Mouse (Mus musculus) embryonic fibroblast, embryonic 13.5 days (primary cell): ENCODE results near the gene Cd33. TPM values are rescaled to one million over a fixed set of nuclear protein-coding genes. Genes with fewer than 3 reads are reported as not detected.
A peak's percentile ranks its signal among the peaks of the same experiment; 100 is the strongest.

Experiments
- H3K27ac ChIP-seq: 2 replicates; pipeline ENCODE4 v1.5.1; 2012; ENCODE audit warnings: low read length, control low read depth, inconsistent platforms; ENCODE audit not compliant: insufficient read depth
- H3K4me1 ChIP-seq: 2 replicates; pipeline ENCODE4 v1.6.1; 2011; ENCODE audit warnings: low read length; ENCODE audit not compliant: control insufficient read depth, insufficient read depth
- H3K4me3 ChIP-seq: 2 replicates; pipeline ENCODE4 v1.5.1; 2011; ENCODE audit warnings: mild to moderate bottlenecking, control low read depth, low read length; ENCODE audit not compliant: insufficient read depth
- CTCF ChIP-seq: IDR thresholded peaks from 2 replicates; pipeline ENCODE4 v1.5.1; 2011; ENCODE audit warnings: mild to moderate bottlenecking, control low read depth, low read length, moderate library complexity, borderline replicate concordance; ENCODE audit not compliant: insufficient read depth
- POLR2A ChIP-seq: IDR thresholded peaks from 2 replicates; pipeline ENCODE4 v1.6.1; 2011; ENCODE audit warnings: low read depth, mild to moderate bottlenecking, control low read depth, low read length, moderate library complexity
- polyA plus RNA-seq: library from polyadenylated mRNA; stranded (reverse); fragments of >200 nt; gene quantifications from 2 replicates; pipeline ENCODE4 v1.2.4, GENCODE M21; 2011; ENCODE audit warnings: low read depth; ENCODE audit not compliant: missing spikeins, insufficient read length

Cd33 gene
- polyA plus RNA-seq, 1 experiment: 0.72 TPM

DNA sequence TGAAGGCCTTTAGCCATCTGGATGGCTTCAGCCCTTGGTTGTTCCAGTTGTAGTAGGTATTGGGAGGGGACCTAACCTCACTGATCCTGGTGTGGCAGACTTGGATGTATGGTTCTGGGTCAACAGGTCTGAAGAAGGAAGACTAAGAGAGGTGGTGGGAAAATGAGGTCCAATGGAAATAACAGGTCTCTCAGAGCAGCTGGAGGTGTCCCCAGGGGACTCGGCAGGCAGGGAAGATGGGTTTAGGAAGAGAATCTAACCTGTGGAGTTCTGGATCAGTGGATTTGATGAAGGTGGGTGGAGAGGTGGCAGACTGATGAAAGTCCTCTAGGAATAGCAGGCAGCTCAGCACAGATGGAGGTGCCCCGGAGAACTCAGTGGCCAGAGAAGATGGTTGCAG is 21.5 kb downstream of the Cd33 start:
- no peaks in the 10 kb centered on the region for H3K4me1 ChIP-seq
- TF ChIP-seq POLR2A (no peak), CTCF (no peak)
- no peak overlapping the region for H3K27ac ChIP-seq
- H3K4me3 ChIP-seq: no peak overlapping the region

DNA sequence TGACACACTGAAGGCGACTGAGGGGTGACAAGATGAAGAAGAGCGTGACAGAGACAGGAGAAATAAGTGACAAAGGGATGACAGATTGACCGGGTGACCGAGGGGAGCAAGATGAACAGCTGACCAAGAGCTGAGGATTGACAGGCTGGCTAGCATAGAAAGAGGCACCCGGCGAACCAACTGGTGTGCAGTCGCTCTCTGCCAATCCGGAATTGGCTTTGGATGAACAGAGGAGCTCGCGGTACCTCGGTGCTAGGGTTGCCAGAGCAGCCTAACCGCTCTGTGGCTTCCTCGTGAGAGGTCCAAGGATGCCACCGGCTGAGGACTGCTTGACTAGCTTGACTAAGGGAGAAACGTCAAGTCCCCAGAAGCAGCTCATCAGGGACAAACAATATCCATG is 25.9 kb downstream of the Cd33 start:
- H3K4me1 ChIP-seq: no peaks in the 10 kb centered on the region
- TF ChIP-seq POLR2A (no peak), CTCF (no peak)
- H3K27ac ChIP-seq: no peak overlapping the region
- no peak overlapping the region for H3K4me3 ChIP-seq

DNA sequence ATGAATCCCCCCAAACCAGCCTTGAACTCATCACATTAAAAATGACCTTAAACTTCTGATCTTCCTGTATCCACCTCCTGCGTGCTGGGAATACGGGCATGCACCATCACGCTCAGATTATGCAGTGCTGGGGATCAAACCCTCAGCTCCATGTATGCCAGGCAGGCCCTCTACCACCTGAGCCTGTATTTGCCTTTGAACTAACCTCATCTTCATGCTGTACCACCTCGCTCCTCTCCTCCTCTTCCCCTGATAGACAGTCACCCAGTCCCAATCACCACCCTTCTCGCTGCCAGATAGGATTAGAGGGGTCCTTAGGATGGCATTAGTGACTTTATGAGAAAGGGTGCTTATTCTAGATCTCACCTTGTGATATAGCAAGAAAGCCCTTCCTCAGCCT is 29.2 kb downstream of the Cd33 start:
- TF ChIP-seq CTCF (no peak), POLR2A (no peak)
- Histone ChIP-seq H3K4me3 (no peak overlapping the region), H3K4me1 (no peaks in the 10 kb centered on the region), H3K27ac (no peak overlapping the region)

DNA sequence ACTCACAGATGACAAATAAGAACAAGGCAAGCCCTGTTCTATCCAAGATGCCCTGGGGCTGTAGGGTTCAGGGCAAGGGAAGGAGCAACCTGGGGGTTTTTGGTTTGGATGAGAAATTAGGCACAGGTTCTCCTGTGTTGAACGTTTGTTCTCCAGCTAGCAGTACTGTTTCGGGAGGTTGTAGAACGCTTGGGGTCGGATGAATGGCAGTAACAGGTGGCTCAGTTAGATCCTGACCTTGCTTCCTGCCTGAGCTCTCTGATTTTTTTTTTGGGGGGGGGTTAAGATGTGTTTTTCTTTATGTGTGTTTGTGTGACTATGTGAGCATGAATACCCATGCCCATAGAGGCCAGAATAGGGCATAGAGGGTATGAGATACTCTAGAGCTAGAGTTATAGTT is 31.7 kb downstream of the Cd33 start:
- TF ChIP-seq CTCF (no peak), POLR2A (no peak)
- no peak overlapping the region for H3K4me3 ChIP-seq
- H3K4me1 ChIP-seq: no peaks in the 10 kb centered on the region
- no peak overlapping the region for H3K27ac ChIP-seq

DNA sequence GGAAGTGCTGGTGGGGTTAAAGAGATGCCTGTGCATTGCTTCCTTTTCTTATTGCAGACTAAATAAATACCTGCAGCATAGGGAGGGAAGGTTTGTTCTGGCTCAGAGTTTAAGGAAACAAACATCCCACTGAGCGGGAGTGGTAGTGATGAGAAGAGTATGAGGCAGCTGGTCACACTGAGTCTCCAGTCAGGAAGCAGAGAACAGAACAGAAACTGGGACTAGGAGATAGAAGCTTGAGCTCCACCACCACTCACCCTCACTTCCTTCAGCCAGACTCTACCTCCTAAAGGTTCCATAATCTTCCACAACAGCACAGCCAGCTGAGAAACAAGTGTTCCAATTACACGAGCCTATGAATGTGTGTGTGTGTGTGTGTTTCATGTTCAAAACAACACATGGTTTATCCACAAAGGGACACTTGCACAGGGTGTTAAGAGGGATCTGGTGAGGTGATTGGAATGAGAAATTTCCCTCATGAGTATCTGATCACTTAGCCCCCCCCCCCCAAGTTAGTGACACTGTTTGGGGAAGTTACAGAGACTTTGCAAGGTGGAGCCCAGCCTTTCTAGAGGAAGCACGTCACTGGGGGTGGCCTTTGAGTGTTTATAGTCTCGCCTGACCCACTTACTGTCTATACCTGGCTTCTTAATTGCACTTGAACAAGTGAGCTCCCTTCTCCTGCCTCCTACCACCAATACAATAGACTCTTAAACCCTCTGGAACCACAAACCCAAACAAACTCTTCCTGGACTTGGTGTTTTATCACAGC is 32.3 kb downstream of the Cd33 start:
- Histone ChIP-seq H3K4me1 (no peaks in the 10 kb centered on the region), H3K27ac (no peak overlapping the region)

DNA sequence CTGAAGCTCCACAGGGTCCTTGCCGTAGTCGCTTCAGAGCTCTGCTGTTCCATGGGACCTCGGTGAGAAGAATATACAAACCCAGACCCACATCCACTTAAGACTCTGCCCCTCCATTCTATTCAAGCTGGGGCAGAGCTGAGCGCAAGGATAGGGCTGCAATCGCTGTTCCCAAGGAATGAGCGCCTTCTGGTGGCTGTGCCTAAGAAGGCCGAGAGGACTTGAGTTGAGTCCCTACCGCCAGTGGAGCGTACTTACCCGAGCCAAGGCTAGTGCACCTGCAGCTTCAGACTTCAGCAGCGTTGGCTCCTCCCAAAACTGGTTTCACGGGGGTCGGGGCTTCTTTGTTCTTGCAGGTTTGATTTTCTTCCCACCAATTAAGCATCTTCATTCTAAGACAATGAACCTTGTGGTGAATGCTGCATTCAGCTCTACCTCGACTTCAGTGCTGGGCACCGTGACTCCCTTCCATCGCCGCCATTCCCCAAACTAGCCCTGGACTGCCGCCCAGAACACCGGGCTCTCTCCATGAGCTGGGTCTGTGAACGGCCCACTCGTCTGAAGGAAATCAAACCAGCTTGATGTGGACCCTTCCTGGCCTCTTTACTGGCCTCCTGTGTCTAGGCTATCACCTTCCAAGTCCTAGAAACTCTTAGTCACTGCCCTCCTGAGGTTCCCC is 48.7 kb downstream of the Cd33 start:
- TF ChIP-seq POLR2A: no peak
- TF ChIP-seq CTCF: peak; percentile 80
- H3K27ac ChIP-seq: no peak overlapping the region
- no peaks in the 10 kb centered on the region for H3K4me1 ChIP-seq
- no peak overlapping the region for H3K4me3 ChIP-seq

More for the DNA sequence above, 32.3 kb downstream of the Cd33 start:
- TF ChIP-seq POLR2A: no peak
- TF ChIP-seq CTCF: no peak
- H3K4me3 ChIP-seq: no peak overlapping the region

DNA sequence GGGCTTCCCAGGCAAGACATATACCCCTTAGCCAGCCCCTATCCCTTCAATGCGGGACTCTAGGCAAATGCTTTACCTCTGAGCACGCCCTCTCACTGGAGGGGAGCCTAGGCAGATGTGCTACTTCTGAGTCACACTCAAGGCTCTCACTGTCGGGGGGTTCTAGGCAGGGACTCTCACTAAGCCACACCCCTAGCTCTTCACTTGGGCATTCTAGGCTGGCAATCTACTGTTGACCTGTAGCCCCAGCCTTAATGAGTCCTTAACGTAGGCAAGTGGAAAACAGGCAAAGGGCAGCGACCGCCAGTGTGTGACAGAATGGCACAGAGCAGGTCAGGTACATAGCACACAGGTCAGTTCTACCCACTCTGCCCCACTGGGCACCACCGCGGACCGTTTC is 53.4 kb downstream of the Cd33 start:
- Histone ChIP-seq H3K27ac (no peak overlapping the region), H3K4me1 (peaks cover 3% of the 10 kb centered on the region; the same call in 1 of the 2 replicates), H3K4me3 (no peak overlapping the region)
- TF ChIP-seq POLR2A (no peak), CTCF (no peak)

DNA sequence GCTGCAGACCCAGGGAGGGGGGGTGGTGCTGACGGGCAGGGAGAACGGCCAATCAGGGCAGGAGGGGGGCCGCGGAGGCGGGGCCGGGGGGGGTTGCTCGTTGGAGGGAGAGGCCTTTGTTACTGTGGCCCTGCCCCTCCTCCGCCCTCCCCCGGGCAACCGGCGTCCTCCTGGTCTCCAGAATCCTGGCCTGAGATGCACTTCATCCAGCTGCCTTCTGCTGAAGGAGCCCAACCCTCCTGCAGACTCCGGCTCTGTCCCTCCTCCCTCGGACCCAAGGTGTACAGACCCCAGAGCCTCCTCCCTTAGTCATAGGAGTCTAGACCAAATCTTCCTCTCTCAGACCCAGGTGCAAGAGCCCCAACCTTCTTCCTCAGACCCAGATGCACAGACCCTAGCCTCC is 54.0 kb downstream of the Cd33 start:
- H3K4me1 ChIP-seq: peaks cover 3% of the 10 kb centered on the region; the same call in 1 of the 2 replicates
- no peak overlapping the region for H3K27ac ChIP-seq
- TF ChIP-seq CTCF (no peak), POLR2A (peak; percentile 56)
- H3K4me3 ChIP-seq: peak overlapping the region; percentile 37

DNA sequence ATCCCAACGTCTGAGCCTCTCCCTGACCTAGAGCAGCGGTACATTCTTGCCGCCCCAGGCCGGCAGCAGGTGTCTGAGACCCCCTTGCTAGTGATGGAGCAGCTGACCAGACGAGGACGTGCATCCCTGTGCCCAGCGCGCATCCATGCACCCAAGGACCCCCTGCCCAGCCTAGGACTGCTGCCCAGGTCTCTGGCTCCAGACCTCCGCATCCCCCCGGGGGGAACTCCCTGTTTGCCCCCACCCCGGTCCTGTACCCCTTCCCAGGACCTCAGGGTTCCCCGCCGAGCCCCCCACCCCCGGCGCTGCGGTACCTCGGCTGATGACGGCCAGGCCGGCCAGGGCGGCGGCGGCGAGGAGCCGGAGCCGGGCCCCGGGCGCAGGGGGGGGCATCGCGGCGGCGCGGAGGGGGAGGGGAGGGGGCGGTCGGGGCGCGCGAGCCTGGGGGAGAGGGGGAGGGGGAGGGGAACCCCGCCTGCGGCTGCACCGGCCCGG is 54.5 kb downstream of the Cd33 start, which contains the start of gene Iglon5:
TSS of gene Iglon5 (minus strand) at position 445 of the 495 bp plus-strand sequence.
- no peak for TF ChIP-seq CTCF
- TF ChIP-seq POLR2A: no peak
- Histone ChIP-seq H3K27ac (no peak within 1 kb of the TSS), H3K4me3 (peak within 1 kb of the TSS; percentile 37)

DNA sequence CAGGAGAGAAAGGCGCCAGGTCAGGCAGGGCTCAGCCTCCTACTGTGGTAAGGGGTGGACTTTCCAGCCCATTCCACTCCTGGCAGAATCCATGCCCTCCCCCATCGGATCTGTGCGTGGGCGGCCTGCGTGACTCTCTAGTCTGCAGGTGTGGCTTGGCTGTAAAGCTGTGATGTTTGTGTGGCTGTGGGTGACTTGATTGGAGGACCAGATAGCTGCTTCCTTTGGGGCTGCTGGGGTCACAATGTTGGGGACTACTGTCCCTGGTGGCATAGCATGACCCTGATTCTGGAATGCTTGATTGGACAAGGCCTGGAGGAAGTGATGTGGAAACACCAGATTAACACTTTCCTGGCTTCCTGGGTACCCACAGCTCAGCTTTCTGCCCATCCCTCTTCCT is 55.6 kb downstream of the Cd33 start:
- Histone ChIP-seq H3K4me3 (no peak overlapping the region), H3K27ac (no peak overlapping the region), H3K4me1 (peaks cover 3% of the 10 kb centered on the region; the same call in 1 of the 2 replicates)
- no peak for TF ChIP-seq POLR2A
- TF ChIP-seq CTCF: no peak

More for the DNA sequence above, 54.5 kb downstream of the Cd33 start, which contains the start of gene Iglon5:
- H3K4me1 ChIP-seq: peaks cover 3% of the 10 kb centered on the region; the same call in 1 of the 2 replicates

DNA sequence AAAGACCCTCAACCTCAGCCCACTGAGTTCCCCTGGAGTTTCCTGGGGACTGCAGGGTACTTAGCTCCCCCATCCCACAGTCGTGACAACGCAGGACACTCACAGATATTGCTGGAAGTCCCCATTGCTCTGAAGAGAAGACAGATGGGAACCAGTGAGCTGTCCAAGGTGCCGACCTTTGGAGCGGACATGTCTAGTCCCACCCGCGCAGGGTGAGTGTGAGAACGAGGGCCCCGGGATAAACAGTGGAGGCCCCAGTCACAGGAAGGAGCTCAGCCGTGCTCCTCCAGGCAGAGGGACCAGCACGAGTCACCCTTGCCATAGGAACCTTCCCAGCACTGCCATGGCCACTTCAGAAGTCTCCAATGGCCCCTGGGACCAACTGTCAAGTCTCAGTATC is 61.0 kb downstream of the Cd33 start:
- TF ChIP-seq POLR2A: no peak
- no peak for TF ChIP-seq CTCF
- H3K4me1 ChIP-seq: peaks cover 20% of the 10 kb centered on the region

More for the DNA sequence above, 61.0 kb downstream of the Cd33 start:
- H3K27ac ChIP-seq: no peak overlapping the region
- no peak overlapping the region for H3K4me3 ChIP-seq
